ENCODE assay signal across 9 mouse cellular contexts in genomic region chr5:103364791-103365699, GRCm38 (mm10). TPM values are rescaled to one million over a fixed set of nuclear protein-coding genes. Genes with fewer than 3 reads are reported as not detected.
DNase-seq lines count a peak whose midpoint lies in the region; ATAC-seq and TF ChIP-seq lines count a peak whose summit lies in the region.
"Had no signal": no experiment of that assay in that cellular context is flagged by ENCODE, and none has a peak within 500 bp of the region (broad histone marks: within the 10 kb centered on the region; RNA-seq: fewer than 3 reads in every experiment).

No protein-coding gene starts in this region.

- TF ChIP-seq POLR2A in kidney, adult 2 months (IDR thresholded peaks at IDR 0.05; ENCODE audit: low read depth, low read length) = no peak

- 84% methylated on average over 21 of the region's 21 CpGs for WGBS in forebrain, embryonic 11.5 days
- 90% methylated on average over 21 of the region's 21 CpGs for WGBS in forebrain, embryonic 10.5 days
- WGBS in kidney, adult 2 months = 33% methylated on average over 21 of the region's 21 CpGs
- 67% methylated on average over 21 of the region's 21 CpGs for WGBS in lung, postnatal 0 days

- H3K9me3 ChIP-seq in forebrain, embryonic 11.5 days (ENCODE audit: control insufficient read depth, low read length) = no peaks in the 10 kb centered on the region
- H3K9me3 ChIP-seq in forebrain, embryonic 10.5 days = peaks cover 10% of the 10 kb centered on the region; the same call in 1 of the 2 replicates
- H3K9me3 ChIP-seq in lung, postnatal 0 days (ENCODE audit: low read length) = no peaks in the 10 kb centered on the region
- H3K9me3 ChIP-seq: liver, embryonic 15.5 days had no signal

- no peaks in the 10 kb centered on the region for H3K36me3 ChIP-seq in forebrain, embryonic 11.5 days (ENCODE audit: control insufficient read depth, insufficient read depth, low read length)
- H3K36me3 ChIP-seq in forebrain, embryonic 10.5 days (replicated peaks) = no peaks in the 10 kb centered on the region; the same call in 1 of the 2 replicates
- no peaks in the 10 kb centered on the region for H3K36me3 ChIP-seq in kidney, adult 2 months (ENCODE audit: control insufficient read depth, insufficient read depth, low read length)
- no peaks in the 10 kb centered on the region for H3K36me3 ChIP-seq in lung, postnatal 0 days (ENCODE audit: insufficient read depth, low read length)
- H3K36me3 ChIP-seq: liver, embryonic 15.5 days had no signal

- ATAC-seq in forebrain, embryonic 11.5 days (replicated peaks; ENCODE audit: low FRiP score) = peak; percentile 75
- peak; percentile 72 for ATAC-seq in lung, postnatal 0 days

- H3K4me2 ChIP-seq in forebrain, embryonic 11.5 days (ENCODE audit: low read depth, low read length, severe bottlenecking) = no peak overlapping the region
- H3K4me2 ChIP-seq in lung, postnatal 0 days (replicated peaks; ENCODE audit: low read depth, low read length) = peak overlapping the region; percentile 9
- H3K4me2 ChIP-seq: liver, embryonic 15.5 days had no signal

- TF ChIP-seq EP300 in lung, postnatal 0 days (IDR thresholded peaks at IDR 0.05) = no peak

- H3K27ac ChIP-seq in forebrain, embryonic 11.5 days (ENCODE audit: low read depth, low read length) = no peak overlapping the region
- H3K27ac ChIP-seq in forebrain, embryonic 10.5 days = no peak overlapping the region
- peak overlapping the region; percentile 93 for H3K27ac ChIP-seq in kidney, adult 2 months (ENCODE audit: insufficient read depth, low read depth, low read length)
- H3K27ac ChIP-seq in lung, postnatal 0 days (ENCODE audit: low read length) = peak overlapping the region; percentile 68
- H3K27ac ChIP-seq: liver, embryonic 15.5 days had no signal

- H3K4me1 ChIP-seq in forebrain, embryonic 11.5 days (replicated peaks; ENCODE audit: control insufficient read depth, insufficient read depth, low read length) = 0 out of 2 replicates have a peak, but pooled peaks cover 2% of the 10 kb centered on the region
- peaks cover 17% of the 10 kb centered on the region for H3K4me1 ChIP-seq in forebrain, embryonic 10.5 days
- peaks cover 20% of the 10 kb centered on the region; the same call in 1 of the 2 replicates for H3K4me1 ChIP-seq in kidney, adult 2 months (ENCODE audit: control insufficient read depth, insufficient read depth, low read length)
- H3K4me1 ChIP-seq in lung, postnatal 0 days (ENCODE audit: insufficient read depth, low read depth, low read length) = no peaks in the 10 kb centered on the region; the same call in 1 of the 2 replicates
- H3K4me1 ChIP-seq: liver, embryonic 15.5 days had no signal

- no peak for TF ChIP-seq CTCF in kidney, adult 2 months (conservative IDR thresholded peaks at IDR 0.05; ENCODE audit: insufficient read depth, insufficient read length, low read depth, low read length)
- TF ChIP-seq CTCF in lung, postnatal 0 days (IDR thresholded peaks at IDR 0.05) = no peak

- no peaks in the 10 kb centered on the region for H3K27me3 ChIP-seq in forebrain, embryonic 11.5 days (ENCODE audit: control insufficient read depth, insufficient read depth, low read length)
- no peaks in the 10 kb centered on the region; the same call in 1 of the 2 replicates for H3K27me3 ChIP-seq in forebrain, embryonic 10.5 days (ENCODE audit: poor library complexity, severe bottlenecking)
- H3K27me3 ChIP-seq in kidney, adult 2 months (replicated peaks; ENCODE audit: control insufficient read depth, insufficient read depth, low read length) = no peaks in the 10 kb centered on the region
- H3K27me3 ChIP-seq in lung, postnatal 0 days (replicated peaks; ENCODE audit: insufficient read depth, low read length) = no peaks in the 10 kb centered on the region
- H3K27me3 ChIP-seq: liver, embryonic 15.5 days had no signal

- no peak for DNase-seq in forebrain, embryonic 11.5 days (ENCODE audit: low spot score)
- no peak for DNase-seq in forebrain, embryonic 10.5 days (ENCODE audit: extremely low spot score, low spot score)
- peak; percentile 89 for DNase-seq in Muller cell, postnatal 12 days (ENCODE audit: inconsistent ontology term)
- DNase-seq in kidney, adult 2 months = peak; percentile 94
- peak; percentile 81 for DNase-seq in lung, postnatal 0 days (ENCODE audit: low spot score)
- DNase-seq in thymus, postnatal 10 days (ENCODE audit: low spot score in 2 of 2) = no peak
- no peak for DNase-seq in adrenal gland, postnatal 4 days (ENCODE audit: low spot score in 2 of 2)
- no peak for DNase-seq in cerebellum, postnatal 36 days

- H3K9ac ChIP-seq in forebrain, embryonic 11.5 days (ENCODE audit: low read length) = no peak overlapping the region
- no peak overlapping the region for H3K9ac ChIP-seq in lung, postnatal 0 days (replicated peaks; ENCODE audit: low read depth)
- H3K9ac ChIP-seq: liver, embryonic 15.5 days had no signal

- H3K4me3 ChIP-seq in forebrain, embryonic 11.5 days (ENCODE audit: low read depth, low read length) = no peak overlapping the region
- H3K4me3 ChIP-seq in forebrain, embryonic 10.5 days = no peak overlapping the region
- H3K4me3 ChIP-seq in kidney, adult 2 months (ENCODE audit: insufficient read depth, low read depth, low read length) = peak overlapping the region; percentile 44; the same call in 1 of the 2 replicates
- H3K4me3 ChIP-seq in lung, postnatal 0 days (ENCODE audit: low read depth, low read length) = no peak overlapping the region
- H3K4me3 ChIP-seq: liver, embryonic 15.5 days had no signal

RNA-seq across cellular contexts. Expression of gene Ptpn13, which starts 59.9 kb away (rescaled TPM):
- polyA plus RNA-seq in forebrain, embryonic 11.5 days (2014; fragmentation: Nextera tagmentation; extraction: Ambion mirVana) = 17.4 and 20.3 TPM in 2 replicates
- 19.7 TPM in 2 replicates for polyA plus RNA-seq in forebrain, embryonic 10.5 days (2016; fragmentation: Nextera tagmentation; extraction: Ambion mirVana)
- polyA plus RNA-seq in kidney, adult 2 months (2012; rRNA removed) = 23.7 and 28.0 TPM in 2 replicates
- polyA plus RNA-seq in lung, postnatal 0 days (2015; fragmentation: Nextera tagmentation; extraction: Ambion mirVana) = 8.9 and 9.4 TPM in 2 replicates
- 10 to 100 TPM; 25.5 to 45.0 TPM for total RNA-seq in adrenal gland, postnatal 4 days (2021)

Comparison
In these comparisons a context has a peak if more than half of its experiments do, and no peak if none do; other contexts are left out.
1. DNase-seq: peak in Muller cell, postnatal 12 days (single experiment), kidney, adult 2 months (single experiment) and lung, postnatal 0 days (single experiment); none in forebrain, embryonic 11.5 days (single experiment), forebrain, embryonic 10.5 days (single experiment), thymus, postnatal 10 days (0 of 2), adrenal gland, postnatal 4 days (0 of 2) and cerebellum, postnatal 36 days (0 of 2).
2. H3K27ac ChIP-seq: peak in kidney, adult 2 months (single experiment) and lung, postnatal 0 days (single experiment); none in forebrain, embryonic 11.5 days (single experiment) and forebrain, embryonic 10.5 days (single experiment).